Comparison of ENCODE assay signal across 11 mouse cellular contexts in genomic region chr1:38222160-38222559, GRCm38 (mm10).
A peak's percentile ranks its signal among the peaks of the same experiment; 100 is the strongest.
DNase-seq lines count a peak whose midpoint lies in the region; ATAC-seq and TF ChIP-seq lines count a peak whose summit lies in the region.
"Had no signal": no experiment of that assay in that cellular context is flagged by ENCODE, and none has a peak within 500 bp of the region (broad histone marks: within the 10 kb centered on the region; RNA-seq: fewer than 3 reads in every experiment).

No protein-coding gene starts in this region.

- peak; percentile 59 for DNase-seq in adrenal gland, postnatal 10 days
- DNase-seq in adrenal gland, postnatal 25 days = no peak
- DNase-seq in left cerebral cortex, postnatal 4 days = peak; percentile 53
- DNase-seq in left cerebral cortex, postnatal 10 days (ENCODE audit: extremely low spot score in 1 of 2, low spot score in 2 of 2) = no peak
- DNase-seq in gastrocnemius, postnatal 36 days = peak; percentile 43 to 69
- peak; percentile 38 for DNase-seq in limb, embryonic 14.5 days (ENCODE audit: low spot score)
- DNase-seq in c-Kit-positive CD71-positive TER-119-positive erythroid progenitor cells, embryonic 14.5 days (ENCODE audit: low spot score) = no peak

- H3K27ac ChIP-seq in limb, embryonic 14.5 days (replicated peaks; ENCODE audit: low read depth, low read length) = no peak overlapping the region
- H3K27ac ChIP-seq: midbrain, embryonic 12.5 days had no signal

- H3K9ac ChIP-seq in limb, embryonic 14.5 days (ENCODE audit: low read depth, low read length, severe bottlenecking) = no peak overlapping the region
- H3K9ac ChIP-seq: midbrain, embryonic 12.5 days had no signal

- H3K4me2 ChIP-seq in limb, embryonic 14.5 days (replicated peaks; ENCODE audit: low read depth, low read length, severe bottlenecking) = no peak overlapping the region
- H3K4me2 ChIP-seq: midbrain, embryonic 12.5 days had no signal

- H3K27me3 ChIP-seq in limb, embryonic 14.5 days (ENCODE audit: control insufficient read depth, insufficient read depth, low read length) = no peaks in the 10 kb centered on the region
- H3K27me3 ChIP-seq: midbrain, embryonic 12.5 days had no signal

- 91% methylated on average over 1 of the region's 1 CpGs for whole genome bisulfite sequencing in limb, embryonic 14.5 days

- H3K4me1 ChIP-seq in limb, embryonic 14.5 days (ENCODE audit: control insufficient read depth, insufficient read depth, low read length) = peaks cover 20% of the 10 kb centered on the region
- H3K4me1 ChIP-seq: midbrain, embryonic 12.5 days had no signal

- H3K9me3 ChIP-seq in limb, embryonic 14.5 days (ENCODE audit: control insufficient read depth, low read length) = peaks cover 27% of the 10 kb centered on the region

- peak; percentile 32; the same call in 1 of the 2 replicates for ATAC-seq in limb, embryonic 14.5 days (ENCODE audit: low FRiP score, low read depth)
- no peak for ATAC-seq in erythroid progenitor cell, adult 5-6 weeks (replicated peaks; ENCODE audit: low FRiP score, poor library complexity, severe bottlenecking)
- ATAC-seq: Patski had no signal

- no peak overlapping the region for H3K4me3 ChIP-seq in limb, embryonic 14.5 days (replicated peaks; ENCODE audit: low read length)
- H3K4me3 ChIP-seq: erythroblast, embryonic 14.5 days; midbrain, embryonic 12.5 days had no signal

- intact Hi-C loops in left cerebral cortex, postnatal 4 days (cut with DNase I) = no loop called here
- intact Hi-C loops in left cerebral cortex, postnatal 10 days (cut with DNase I) = no loop called here
- intact Hi-C loops in gastrocnemius, postnatal 36 days (cut with DNase I) = no loop called here

- TF ChIP-seq POLR2A in limb, embryonic 14.5 days (IDR thresholded peaks at IDR 0.05; ENCODE audit: borderline replicate concordance, extremely low read depth, insufficient read depth, insufficient read length) = no peak

- H3K36me3 ChIP-seq in limb, embryonic 14.5 days (ENCODE audit: control insufficient read depth, insufficient read depth, low read length) = peaks cover 7% of the 10 kb centered on the region

Comparison
In these comparisons a context has a peak if more than half of its experiments do, and no peak if none do; other contexts are left out.
1. DNase-seq: peak in adrenal gland, postnatal 10 days (single experiment), left cerebral cortex, postnatal 4 days (single experiment), gastrocnemius, postnatal 36 days (2 of 2) and limb, embryonic 14.5 days (single experiment); none in adrenal gland, postnatal 25 days (single experiment), left cerebral cortex, postnatal 10 days (0 of 2) and c-Kit-positive CD71-positive TER-119-positive erythroid progenitor cells, embryonic 14.5 days (single experiment).